Mouse (Mus musculus) embryonic fibroblast, embryonic 13.5 days (primary cell): ENCODE measurements at regions not wholly inside any gene's neighbourhood (a gene's known extent, or its start where the extent isn't known, plus 50 kb on each side); places are given as distances from the start of the nearest gene placed in this dataset.

Experiments
- CTCF ChIP-seq: IDR thresholded peaks from 2 replicates; pipeline ENCODE4 v1.5.1; 2011; ENCODE audit warnings: mild to moderate bottlenecking, control low read depth, low read length, moderate library complexity, borderline replicate concordance; ENCODE audit not compliant: insufficient read depth
- POLR2A ChIP-seq: IDR thresholded peaks from 2 replicates; pipeline ENCODE4 v1.6.1; 2011; ENCODE audit warnings: low read depth, mild to moderate bottlenecking, control low read depth, low read length, moderate library complexity

- TF ChIP-seq CTCF (no peak), POLR2A (no peak)
Measured at GRCm38 (mm10) chrX:50550297-50550696, 122.0 kb upstream of the Olfr1324 start.
